Mouse (Mus musculus) gastrocnemius, adult 8-10 months (tissue): Measurements from ENCODE around the gene Olfr918. TPM values are rescaled to one million over a fixed set of nuclear protein-coding genes. Genes with fewer than 3 reads are reported as not detected.

Source experiments
- DNase-seq, 2 experiments: peaks; one replicate each; pipeline ENCODE4 v3.0.0; 2022; ENCODE audit warnings: low spot score in 2 of 2
- total RNA-seq, 4 experiments: library from RNA; stranded (reverse); gene quantifications; 2 replicates each; pipeline ENCODE4 v1.2.4; 2022

Gene Olfr918
- total RNA-seq: not detected

- no peak for DNase-seq
Measured at GRCm38 (mm10) chr9:38674501-38674900, at the start of gene Olfr918. Gene Olfr918, minus strand, starts transcription at chr9:38674601.

- no peak for DNase-seq
Measured at GRCm38 (mm10) chr9:38724044-38724443, 49.6 kb upstream of the Olfr918 start.

- DNase-seq: no peak
Measured at GRCm38 (mm10) chr9:38718927-38719441, 44.6 kb upstream of the Olfr918 start.

- no peak for DNase-seq
Measured at GRCm38 (mm10) chr9:38718102-38718501, 43.7 kb upstream of the Olfr918 start, which contains the start of gene Vwa5a. Gene Vwa5a, plus strand, starts transcription at chr9:38718268.

GRCm38 (mm10) chr9:38672887-38673286 lies 1.5 kb downstream of the Olfr918 start:
- DNase-seq: no peak

- DNase-seq: no peak
Measured at GRCm38 (mm10) chr9:38665742-38666141, 8.7 kb downstream of the Olfr918 start, which contains the start of gene Olfr917. Gene Olfr917, minus strand, starts transcription at chr9:38665842.

- DNase-seq: no peak
Measured at GRCm38 (mm10) chr9:38659775-38660174, 14.6 kb downstream of the Olfr918 start, which contains the start of gene Olfr916. Gene Olfr916, minus strand, starts transcription at chr9:38659875.

GRCm38 (mm10) chr9:38632406-38632805 lies 42.0 kb downstream of the Olfr918 start:
- no peak for DNase-seq

Other genes with a start within 250 kb of the Olfr918 start
- not detected for gene Olfr901, start 245.1 kb downstream of the Olfr918 start, total RNA-seq
- not detected for gene Olfr902, start 226.9 kb downstream of the Olfr918 start, total RNA-seq
- not detected for gene Olfr904, start 211.5 kb downstream of the Olfr918 start, total RNA-seq
- gene Olfr905, start 203.5 kb downstream of the Olfr918 start, total RNA-seq: not detected
- gene Olfr906, start 187.5 kb downstream of the Olfr918 start, total RNA-seq: not detected
- not detected for gene Olfr907, start 178.8 kb downstream of the Olfr918 start, total RNA-seq
- gene Olfr911-ps1, start 153.0 kb downstream of the Olfr918 start, total RNA-seq: not detected
- gene Olfr910, start 136.8 kb downstream of the Olfr918 start, total RNA-seq: not detected
- not detected for gene Olfr912, start 94.4 kb downstream of the Olfr918 start, total RNA-seq
- gene Olfr913, start 81.8 kb downstream of the Olfr918 start, total RNA-seq: not detected
- not detected for gene Olfr914, start 69.5 kb downstream of the Olfr918 start, total RNA-seq
- gene Olfr916, start 14.7 kb downstream of the Olfr918 start, total RNA-seq: not detected
- gene Olfr917, start 8.8 kb downstream of the Olfr918 start, total RNA-seq: not detected
- gene Olfr919, start 29.1 kb upstream of the Olfr918 start, total RNA-seq: not detected
- gene Vwa5a, start 43.7 kb upstream of the Olfr918 start, total RNA-seq: 10 to 100 TPM; 12.9 to 16.0 (median 14.7) TPM
- under 1 TPM in 3 of 4 experiments, not detected in 1; 0.04 to 0.05 (median 0.05) TPM for gene Olfr920, start 77.7 kb upstream of the Olfr918 start, total RNA-seq
- gene Olfr921, start 98.5 kb upstream of the Olfr918 start, total RNA-seq: not detected
- gene Olfr922, start 140.0 kb upstream of the Olfr918 start, total RNA-seq: not detected
- gene Olfr923, start 151.9 kb upstream of the Olfr918 start, total RNA-seq: not detected
- gene Olfr924, start 169.8 kb upstream of the Olfr918 start, total RNA-seq: not detected
- not detected for gene Olfr26, start 180.5 kb upstream of the Olfr918 start, total RNA-seq
- not detected for gene Olfr926, start 202.5 kb upstream of the Olfr918 start, total RNA-seq